Mouse (Mus musculus) cerebellum, adult 2 months (tissue): ENCODE results near the gene Catspere2. TPM values are rescaled to one million over a fixed set of nuclear protein-coding genes. Genes with fewer than 3 reads are reported as not detected.
"Not testable (repeated sequence)": the region's sequence is repeated elsewhere in the genome, so short reads cannot be mapped to it uniquely, and the experiment has no call there.

Experiments
- DNase-seq, 2 experiments: peaks; one replicate each; pipeline ENCODE4 v3.0.0; 2021
- H3K27ac ChIP-seq: fragments of 200-500 bp; 2 replicates; pipeline ENCODE4 v1.5.1; 2012; ENCODE audit warnings: low read length, control low read depth, inconsistent platforms; ENCODE audit not compliant: insufficient read depth
- H3K27me3 ChIP-seq: fragments of 200-500 bp; 2 replicates; pipeline ENCODE4 v1.6.1; 2012; ENCODE audit warnings: inconsistent platforms, mild to moderate bottlenecking, low read length, moderate library complexity; ENCODE audit not compliant: control insufficient read depth, insufficient read depth
- H3K4me1 ChIP-seq: fragments of 200-500 bp; 2 replicates; pipeline ENCODE4 v1.6.1; 2011; ENCODE audit warnings: low read length; ENCODE audit not compliant: control insufficient read depth, insufficient read depth
- H3K4me3 ChIP-seq: fragments of 200-500 bp; replicated peaks from 2 replicates; pipeline ENCODE3; 2011; ENCODE audit warnings: mild to moderate bottlenecking, low read depth, low read length, control low read depth; ENCODE audit not compliant: insufficient read depth
- CTCF ChIP-seq: fragments of 200-500 bp; IDR thresholded peaks from 2 replicates; pipeline ENCODE4 v1.5.1; 2011; ENCODE audit warnings: low read depth, mild to moderate bottlenecking, control low read depth, low read length, moderate library complexity, borderline replicate concordance; ENCODE audit not compliant: insufficient read depth
- POLR2A ChIP-seq: fragments of 200-500 bp; IDR thresholded peaks from 2 replicates; pipeline ENCODE4 v1.6.1; 2011; ENCODE audit warnings: low read length, control low read depth, borderline replicate concordance; ENCODE audit not compliant: insufficient read depth
- WGBS: fragments of 180-500 bp; shearing (Covaris S2); methylation state at CpG from one replicate; pipeline ENCODE4 v1.1.7; 2018; 5-methylcytosine and 5-hydroxymethylcytosine counted together
- polyA plus RNA-seq: library from polyadenylated mRNA; depleted of rRNA; stranded (reverse); fragments of >200 nt; gene quantifications from 2 replicates; pipeline ENCODE4 v1.2.3, GENCODE M21; 2012; rRNA removed

Catspere2 gene
- 1.7 and 1.9 TPM in 2 replicates for polyA plus RNA-seq

DNA sequence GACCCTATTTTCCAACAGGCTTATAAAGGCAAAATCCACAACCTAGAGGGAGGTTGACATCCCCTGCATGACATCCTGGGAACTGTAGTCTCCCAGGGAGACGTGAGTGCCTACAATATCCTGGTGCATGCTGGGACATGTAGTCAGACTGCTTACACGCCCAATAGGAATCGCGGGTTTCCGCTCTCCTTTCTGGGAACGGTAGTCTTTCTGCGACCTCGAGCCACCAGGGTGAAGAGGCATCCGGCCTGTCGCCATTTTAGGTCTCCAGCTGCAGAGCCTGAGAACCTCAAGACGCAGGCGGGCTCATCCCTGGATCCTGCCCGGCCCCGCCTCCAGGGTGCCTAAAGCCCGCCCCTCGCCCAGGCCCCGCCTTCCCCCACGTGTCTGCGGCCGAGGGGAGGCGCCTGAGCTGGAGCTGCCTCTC is at the start of gene Catspere2:
Catspere2 (plus strand) TSS at position 400 of the 427 bp plus-strand sequence.
- Histone ChIP-seq H3K4me3 (peak within 1 kb of the TSS; percentile 64), H3K27ac (peak within 1 kb of the TSS; percentile 60; the same call in 1 of the 2 replicates)
- DNase-seq, result peak; percentile 98 to 99
- peak; percentile 16; the same call in 1 of the 2 replicates for TF ChIP-seq CTCF
- H3K27me3 ChIP-seq, H3K4me1 ChIP-seq: not testable (repeated sequence)
- WGBS, result under 1% methylated on average over 21 of the region's 21 CpGs

- DNase-seq, H3K4me1 ChIP-seq, H3K27me3 ChIP-seq, H3K4me3 ChIP-seq, H3K27ac ChIP-seq: not testable (repeated sequence)
- WGBS, result 10% methylated on average over 4 of the region's 4 CpGs
These were observed 42.7 kb upstream of the Catspere2 start for GRCm38 (mm10) chr1:177940422-177940977.

DNA sequence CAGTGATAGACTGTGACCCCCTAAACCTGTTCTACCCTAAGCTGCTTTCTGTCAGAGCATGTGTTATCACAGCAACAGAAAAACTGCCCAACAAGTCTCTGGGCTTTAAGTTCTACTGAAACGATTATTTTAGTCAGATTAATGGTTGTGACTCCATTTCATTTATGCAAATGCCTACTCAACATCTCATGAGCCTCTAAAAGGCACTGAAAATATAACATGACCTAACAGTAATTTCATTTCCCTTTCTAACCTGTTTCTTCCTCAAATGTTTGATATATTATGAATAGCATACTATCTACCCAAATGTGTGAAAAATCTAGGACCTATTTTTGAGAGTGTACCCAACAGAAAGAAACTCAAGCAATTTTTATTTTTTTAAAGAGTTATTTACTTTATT is 1.9 kb upstream of the Catspere2 start:
- no peak for TF ChIP-seq CTCF
- TF ChIP-seq POLR2A, result no peak
- DNase-seq, result no peak
- WGBS, result 86% methylated on average over 1 of the region's 1 CpGs
- Histone ChIP-seq H3K27ac (no peak overlapping the region), H3K27me3 (no peaks in the 10 kb centered on the region), H3K4me3 (no peak overlapping the region), H3K4me1 (no peaks in the 10 kb centered on the region)

DNA sequence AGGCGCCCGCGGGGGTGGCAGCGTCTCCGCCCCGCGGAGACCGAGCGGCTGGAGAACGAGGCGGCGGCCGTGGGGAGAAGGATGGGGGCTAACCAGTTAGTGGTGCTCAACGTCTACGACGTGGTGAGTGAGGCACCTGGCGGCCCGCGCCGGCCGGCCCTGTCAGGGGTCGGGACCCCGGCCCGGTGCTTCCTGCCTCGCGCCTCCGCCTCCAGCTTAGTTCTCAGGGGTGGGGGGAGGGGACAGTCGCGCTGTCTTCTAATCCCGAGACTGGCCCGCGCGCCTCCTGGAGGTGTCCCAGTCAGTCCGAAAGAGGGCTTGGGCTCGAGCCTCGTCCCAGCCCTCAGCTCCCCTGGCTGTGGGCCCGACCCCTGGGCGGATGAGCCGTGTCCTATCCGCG is 359 bp downstream of the Catspere2 start:
- WGBS, result 0% methylated on average over 27 of the region's 41 CpGs
- not testable (repeated sequence) for H3K4me1 ChIP-seq, H3K27me3 ChIP-seq, DNase-seq
- Histone ChIP-seq H3K27ac (peak overlapping the region; percentile 60; the same call in 1 of the 2 replicates), H3K4me3 (peak overlapping the region; percentile 64)

GRCm38 (mm10) chr1:177984206-177984605 is 983 bp downstream of the Catspere2 start:
- peak; percentile 22 to 35 for DNase-seq
- H3K27ac ChIP-seq, result no peak overlapping the region
- no peak overlapping the region for H3K4me3 ChIP-seq
- 67% methylated on average over 9 of the region's 9 CpGs for WGBS
- no peak for TF ChIP-seq POLR2A
- TF ChIP-seq CTCF, result no peak
- no peaks in the 10 kb centered on the region for H3K4me1 ChIP-seq
- H3K27me3 ChIP-seq, result no peaks in the 10 kb centered on the region

DNA sequence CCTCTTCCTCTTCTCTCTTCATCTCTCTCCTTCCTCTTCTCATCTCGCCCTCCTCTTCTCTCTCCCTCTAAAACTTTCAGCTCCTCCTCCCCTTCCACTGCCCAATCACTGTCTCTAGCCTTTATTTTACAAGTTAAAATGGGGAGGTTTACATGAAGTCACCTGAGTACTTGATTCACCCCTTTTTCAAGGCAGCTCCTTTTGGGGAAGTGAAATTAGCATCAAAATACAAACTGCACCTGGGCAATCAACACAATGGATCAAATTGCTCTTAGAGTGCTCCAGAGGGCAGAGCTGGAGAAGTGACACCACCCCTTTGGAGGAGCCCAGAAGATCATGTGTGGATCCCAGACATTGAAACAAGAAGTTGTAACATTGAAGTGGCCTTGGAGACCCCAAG is 4.3 kb downstream of the Catspere2 start:
- DNase-seq, H3K4me1 ChIP-seq, H3K27ac ChIP-seq, H3K4me3 ChIP-seq, H3K27me3 ChIP-seq: not testable (repeated sequence)
- 82% methylated on average over 1 of the region's 1 CpGs for WGBS

GRCm38 (mm10) chr1:178072798-178073197 is 89.6 kb downstream of the Catspere2 start:
- H3K27ac ChIP-seq, DNase-seq, H3K4me3 ChIP-seq, H3K27me3 ChIP-seq, H3K4me1 ChIP-seq: not testable (repeated sequence)
- WGBS, result 68% methylated on average over 4 of the region's 4 CpGs

- not testable (repeated sequence) for H3K27me3 ChIP-seq, H3K27ac ChIP-seq, H3K4me3 ChIP-seq, H3K4me1 ChIP-seq, DNase-seq
These were observed 114.6 kb downstream of the Catspere2 start for GRCm38 (mm10) chr1:178097865-178098264.

- not testable (repeated sequence) for H3K4me3 ChIP-seq, H3K27ac ChIP-seq, H3K4me1 ChIP-seq, DNase-seq, H3K27me3 ChIP-seq
- 90% methylated on average over 1 of the region's 1 CpGs for WGBS
These were observed 125.3 kb downstream of the Catspere2 start for GRCm38 (mm10) chr1:178108514-178108913.

- H3K27ac ChIP-seq, H3K4me1 ChIP-seq, H3K27me3 ChIP-seq, DNase-seq, H3K4me3 ChIP-seq: not testable (repeated sequence)
- 69% methylated on average over 2 of the region's 2 CpGs for WGBS
These were observed 139.0 kb downstream of the Catspere2 start for GRCm38 (mm10) chr1:178122236-178122635.
